Mouse (Mus musculus) NIH3T3 (cell line): ENCODE data around the gene Timm44.

Source experiments
- DNase-seq: peaks from one replicate; pipeline ENCODE4 v3.0.0-alpha.2; 2012; ENCODE audit warnings: low read depth

Gene Timm44

GRCm38 (mm10) chr8:4237814-4238433, 37.8 kb downstream of the Timm44 start:
- DNase-seq, result peak; percentile 30

- no peak for DNase-seq
Measured at GRCm38 (mm10) chr8:4230612-4231351, 44.9 kb downstream of the Timm44 start.

- no peak for DNase-seq
Measured at GRCm38 (mm10) chr8:4229784-4230183, 45.9 kb downstream of the Timm44 start.

GRCm38 (mm10) chr8:4227919-4228318, 47.8 kb downstream of the Timm44 start:
- no peak for DNase-seq

GRCm38 (mm10) chr8:4226739-4227347, 48.9 kb downstream of the Timm44 start, which contains the start of gene Lrrc8e:
TSS of gene Lrrc8e (plus strand) at chr8:4226827.
- peak; percentile 79 for DNase-seq

- DNase-seq, result no peak
Measured at GRCm38 (mm10) chr8:4226323-4226722, 49.4 kb downstream of the Timm44 start.

- no peak for DNase-seq
Measured at GRCm38 (mm10) chr8:4222059-4222458, 53.7 kb downstream of the Timm44 start.

GRCm38 (mm10) chr8:4219617-4220016, 56.1 kb downstream of the Timm44 start:
- no peak for DNase-seq

- DNase-seq, result no peak
Measured at GRCm38 (mm10) chr8:4216791-4217621, 58.7 kb downstream of the Timm44 start, which contains the start of gene Prr36. TSS of gene Prr36 (minus strand) at chr8:4217459.

GRCm38 (mm10) chr8:4216296-4216695, 59.4 kb downstream of the Timm44 start:
- DNase-seq, result no peak

GRCm38 (mm10) chr8:4214006-4214980, 61.4 kb downstream of the Timm44 start:
- peak; percentile 55 for DNase-seq

GRCm38 (mm10) chr8:4213210-4214005, 62.3 kb downstream of the Timm44 start:
- DNase-seq, result peak; percentile 60

- DNase-seq, result peak; percentile 20
Measured at GRCm38 (mm10) chr8:4212809-4213209, 62.9 kb downstream of the Timm44 start.

- peak; percentile 34 for DNase-seq
Measured at GRCm38 (mm10) chr8:4211097-4211496, 64.6 kb downstream of the Timm44 start.
